Comparison of ENCODE assay signal across 25 mouse cellular contexts in the genomic region with DNA sequence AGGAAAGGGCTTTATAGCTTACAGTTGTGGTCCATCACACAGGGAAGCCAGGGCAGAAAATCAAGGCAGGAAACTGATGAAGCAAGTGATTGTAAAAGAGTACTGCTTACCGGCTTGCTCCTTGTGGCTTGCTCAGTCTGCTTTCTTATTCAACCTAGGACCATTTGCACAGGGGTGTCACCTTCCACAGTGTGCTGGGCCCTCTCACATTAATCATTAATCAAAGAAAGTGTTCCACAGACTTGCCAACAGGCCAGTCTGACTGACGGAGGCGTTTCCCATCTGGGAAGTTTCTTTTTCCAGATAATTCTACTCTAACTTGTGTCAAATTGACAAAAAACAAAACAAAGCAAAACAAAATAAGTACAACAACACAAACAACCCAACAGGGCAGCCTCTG. TPM values are rescaled to one million over a fixed set of nuclear protein-coding genes. Genes with fewer than 3 reads are reported as not detected.
DNase-seq lines count a peak whose midpoint lies in the region; ATAC-seq and TF ChIP-seq lines count a peak whose summit lies in the region.
"Had no signal": no experiment of that assay in that cellular context is flagged by ENCODE, and none has a peak within 500 bp of the region (broad histone marks: within the 10 kb centered on the region; RNA-seq: fewer than 3 reads in every experiment).

No protein-coding gene starts in this region.

- H3K4me2 ChIP-seq in hindbrain, embryonic 16.5 days (ENCODE audit: low read length), result no peak overlapping the region
- H3K4me2 ChIP-seq in hindbrain, embryonic 13.5 days, result no peak overlapping the region
- H3K4me2 ChIP-seq in liver, postnatal 0 days (ENCODE audit: low read depth, low read length), result no peak overlapping the region
- no peak overlapping the region for H3K4me2 ChIP-seq in kidney, embryonic 15.5 days
- H3K4me2 ChIP-seq in stomach, embryonic 15.5 days, result no peak overlapping the region
- H3K4me2 ChIP-seq in midbrain, embryonic 14.5 days (ENCODE audit: low read length), result no peak overlapping the region
- H3K4me2 ChIP-seq: heart, embryonic 13.5 days; hindbrain, embryonic 12.5 days; limb, embryonic 13.5 days; liver, embryonic 15.5 days; midbrain, embryonic 12.5 days had no signal

- no peaks in the 10 kb centered on the region for H3K9me3 ChIP-seq in hindbrain, embryonic 16.5 days (ENCODE audit: control insufficient read depth, low read length)
- H3K9me3 ChIP-seq in hindbrain, embryonic 13.5 days, result no peaks in the 10 kb centered on the region
- no peaks in the 10 kb centered on the region for H3K9me3 ChIP-seq in liver, postnatal 0 days (ENCODE audit: low read length)
- H3K9me3 ChIP-seq in kidney, embryonic 15.5 days (replicated peaks), result no peaks in the 10 kb centered on the region
- H3K9me3 ChIP-seq in stomach, embryonic 15.5 days, result no peaks in the 10 kb centered on the region
- H3K9me3 ChIP-seq in midbrain, embryonic 14.5 days (ENCODE audit: control insufficient read depth, low read length), result no peaks in the 10 kb centered on the region
- H3K9me3 ChIP-seq: embryonic facial prominence, embryonic 10.5 days; heart, embryonic 13.5 days; hindbrain, embryonic 12.5 days; limb, embryonic 13.5 days; liver, embryonic 15.5 days; midbrain, embryonic 12.5 days had no signal

- 62% methylated on average over 3 of the region's 3 CpGs for WGBS in hindbrain, embryonic 16.5 days
- WGBS in hindbrain, embryonic 13.5 days, result 65% methylated on average over 3 of the region's 3 CpGs
- WGBS in liver, adult 2 months, result 15% methylated on average over 3 of the region's 3 CpGs
- 48% methylated on average over 3 of the region's 3 CpGs for WGBS in liver, postnatal 0 days (ENCODE audit: insufficient replicate concordance)
- WGBS in kidney, embryonic 15.5 days, result 25% methylated on average over 3 of the region's 3 CpGs
- WGBS in stomach, embryonic 15.5 days, result 40% methylated on average over 3 of the region's 3 CpGs
- WGBS in midbrain, embryonic 14.5 days, result 92% methylated on average over 3 of the region's 3 CpGs

- H3K4me1 ChIP-seq in hindbrain, embryonic 16.5 days (ENCODE audit: control insufficient read depth, insufficient read depth, low read depth, low read length), result peaks cover 2% of the 10 kb centered on the region
- peaks cover 10% of the 10 kb centered on the region for H3K4me1 ChIP-seq in hindbrain, embryonic 13.5 days (replicated peaks)
- H3K4me1 ChIP-seq in liver, adult 2 months (ENCODE audit: control insufficient read depth, insufficient read depth, low read length), result 0 out of 2 replicates have a peak, but pooled peaks cover 2% of the 10 kb centered on the region
- H3K4me1 ChIP-seq in liver, postnatal 0 days (ENCODE audit: insufficient read depth), result no peaks in the 10 kb centered on the region
- H3K4me1 ChIP-seq in kidney, embryonic 15.5 days, result peaks cover 23% of the 10 kb centered on the region
- H3K4me1 ChIP-seq in stomach, embryonic 15.5 days, result peaks cover 3% of the 10 kb centered on the region; the same call in 1 of the 2 replicates
- peaks cover 4% of the 10 kb centered on the region; the same call in 1 of the 2 replicates for H3K4me1 ChIP-seq in midbrain, embryonic 14.5 days (ENCODE audit: control insufficient read depth, insufficient read depth, low read length)
- H3K4me1 ChIP-seq: heart, embryonic 13.5 days; liver, embryonic 15.5 days; midbrain, embryonic 12.5 days had no signal

- H3K79me2 ChIP-seq in liver, adult 2 months (ENCODE audit: control insufficient read depth, insufficient read depth, low read length), result no peaks in the 10 kb centered on the region

- H3K4me3 ChIP-seq in hindbrain, embryonic 16.5 days (ENCODE audit: low read length), result no peak overlapping the region
- no peak overlapping the region for H3K4me3 ChIP-seq in hindbrain, embryonic 13.5 days
- H3K4me3 ChIP-seq in liver, adult 2 months (ENCODE audit: insufficient read depth, low read depth, low read length), result no peak overlapping the region
- no peak overlapping the region for H3K4me3 ChIP-seq in liver, postnatal 0 days (ENCODE audit: low read depth, low read length)
- H3K4me3 ChIP-seq in kidney, embryonic 15.5 days (replicated peaks), result no peak overlapping the region
- H3K4me3 ChIP-seq in stomach, embryonic 15.5 days (replicated peaks), result no peak overlapping the region
- H3K4me3 ChIP-seq in midbrain, embryonic 14.5 days (replicated peaks; ENCODE audit: low read depth, low read length), result no peak overlapping the region
- H3K4me3 ChIP-seq: embryonic facial prominence, embryonic 10.5 days; heart, embryonic 13.5 days; hindbrain, embryonic 12.5 days; limb, embryonic 13.5 days; liver, embryonic 15.5 days; midbrain, embryonic 12.5 days had no signal

- TF ChIP-seq CTCF in liver, adult 2 months (IDR thresholded peaks at IDR 0.05; ENCODE audit: low read depth, low read length), result no peak
- TF ChIP-seq CTCF in liver, postnatal 0 days (IDR thresholded peaks at IDR 0.05; ENCODE audit: low read depth), result no peak

- no peak for TF ChIP-seq EP300 in liver, postnatal 0 days (IDR thresholded peaks at IDR 0.05; ENCODE audit: low read depth)

- no peaks in the 10 kb centered on the region for H3K36me3 ChIP-seq in hindbrain, embryonic 16.5 days (ENCODE audit: control insufficient read depth, insufficient read depth, low read length)
- no peaks in the 10 kb centered on the region for H3K36me3 ChIP-seq in hindbrain, embryonic 13.5 days
- no peaks in the 10 kb centered on the region for H3K36me3 ChIP-seq in liver, adult 2 months (ENCODE audit: control insufficient read depth, insufficient read depth, low read length)
- H3K36me3 ChIP-seq in liver, postnatal 0 days (replicated peaks; ENCODE audit: insufficient read depth, low read length), result no peaks in the 10 kb centered on the region
- H3K36me3 ChIP-seq in kidney, embryonic 15.5 days, result no peaks in the 10 kb centered on the region
- no peaks in the 10 kb centered on the region for H3K36me3 ChIP-seq in stomach, embryonic 15.5 days
- no peaks in the 10 kb centered on the region for H3K36me3 ChIP-seq in midbrain, embryonic 14.5 days (ENCODE audit: control insufficient read depth, insufficient read depth, low read length)
- H3K36me3 ChIP-seq: embryonic facial prominence, embryonic 10.5 days; heart, embryonic 13.5 days; hindbrain, embryonic 12.5 days; limb, embryonic 13.5 days; liver, embryonic 15.5 days; midbrain, embryonic 12.5 days had no signal

- no peak for ATAC-seq in hindbrain, embryonic 16.5 days
- ATAC-seq in hindbrain, embryonic 13.5 days (ENCODE audit: low FRiP score), result no peak
- ATAC-seq in liver, postnatal 0 days, result no peak
- peak; percentile 82 for ATAC-seq in kidney, embryonic 15.5 days (replicated peaks; ENCODE audit: low FRiP score)
- ATAC-seq in stomach, embryonic 15.5 days (ENCODE audit: insufficient read depth, low FRiP score, low read depth), result 0 out of 2 replicates have a peak, but pooled peaks have one; percentile 58
- no peak for ATAC-seq in midbrain, embryonic 14.5 days (ENCODE audit: low FRiP score, low TSS enrichment)
- ATAC-seq: activated CD4-positive, CD25-positive, alpha-beta regulatory T cell, adult 4 months; forebrain, embryonic 16.5 days had no signal

- peak overlapping the region; percentile 44; the same call in 1 of the 2 replicates for H3K27ac ChIP-seq in hindbrain, embryonic 16.5 days (ENCODE audit: low read depth, low read length)
- H3K27ac ChIP-seq in hindbrain, embryonic 13.5 days, result no peak overlapping the region
- no peak overlapping the region for H3K27ac ChIP-seq in liver, adult 2 months (replicated peaks; ENCODE audit: insufficient read depth, low read depth, low read length)
- no peak overlapping the region for H3K27ac ChIP-seq in liver, postnatal 0 days (ENCODE audit: low read depth)
- 0 out of 2 replicates have a peak overlapping the region, but pooled peaks have one; percentile 33 for H3K27ac ChIP-seq in kidney, embryonic 15.5 days
- no peak overlapping the region; the same call in 1 of the 2 replicates for H3K27ac ChIP-seq in stomach, embryonic 15.5 days
- no peak overlapping the region for H3K27ac ChIP-seq in midbrain, embryonic 14.5 days (replicated peaks; ENCODE audit: low read depth, low read length)
- H3K27ac ChIP-seq: embryonic facial prominence, embryonic 10.5 days; heart, embryonic 13.5 days; hindbrain, embryonic 12.5 days; liver, embryonic 15.5 days; midbrain, embryonic 12.5 days had no signal

- H3K27me3 ChIP-seq in hindbrain, embryonic 16.5 days (replicated peaks; ENCODE audit: control insufficient read depth, insufficient read depth, low read length), result no peaks in the 10 kb centered on the region
- H3K27me3 ChIP-seq in hindbrain, embryonic 13.5 days, result no peaks in the 10 kb centered on the region
- no peaks in the 10 kb centered on the region for H3K27me3 ChIP-seq in liver, adult 2 months (ENCODE audit: control insufficient read depth, insufficient read depth, low read length)
- no peaks in the 10 kb centered on the region for H3K27me3 ChIP-seq in liver, postnatal 0 days (ENCODE audit: insufficient read depth, low read length)
- H3K27me3 ChIP-seq in kidney, embryonic 15.5 days, result no peaks in the 10 kb centered on the region
- no peaks in the 10 kb centered on the region for H3K27me3 ChIP-seq in stomach, embryonic 15.5 days (replicated peaks)
- H3K27me3 ChIP-seq in midbrain, embryonic 14.5 days (ENCODE audit: control insufficient read depth, insufficient read depth, low read length), result no peaks in the 10 kb centered on the region
- H3K27me3 ChIP-seq: heart, embryonic 13.5 days; hindbrain, embryonic 12.5 days; limb, embryonic 13.5 days; liver, embryonic 15.5 days; midbrain, embryonic 12.5 days had no signal

- peak; percentile 37 for DNase-seq in liver, adult 2 months (ENCODE audit: extremely low read depth, low read depth, low spot score)
- DNase-seq in liver, postnatal 0 days, result no peak
- DNase-seq in natural killer cell, adult 2 months (ENCODE audit: low spot score in 2 of 2), result no peak
- no peak for DNase-seq in midbrain, embryonic 14.5 days
- DNase-seq: adrenal gland, adult 8-10 months; cerebellum, adult 11-12 months; gastrocnemius, postnatal 25 days; heart, adult 18-20 months; heart, postnatal 14 days; right cerebral cortex, postnatal 14 days; thymus, postnatal 14 days had no signal

- H3K9ac ChIP-seq in hindbrain, embryonic 16.5 days (ENCODE audit: low read depth, low read length), result no peak overlapping the region
- H3K9ac ChIP-seq in hindbrain, embryonic 13.5 days, result no peak overlapping the region
- no peak overlapping the region for H3K9ac ChIP-seq in liver, adult 2 months (ENCODE audit: low read depth, low read length)
- no peak overlapping the region for H3K9ac ChIP-seq in liver, postnatal 0 days (replicated peaks)
- H3K9ac ChIP-seq in kidney, embryonic 15.5 days, result no peak overlapping the region
- H3K9ac ChIP-seq in stomach, embryonic 15.5 days, result no peak overlapping the region
- no peak overlapping the region for H3K9ac ChIP-seq in midbrain, embryonic 14.5 days (replicated peaks; ENCODE audit: low read length)
- H3K9ac ChIP-seq: heart, embryonic 13.5 days; hindbrain, embryonic 12.5 days; limb, embryonic 13.5 days; liver, embryonic 15.5 days; midbrain, embryonic 12.5 days had no signal

- TF ChIP-seq POLR2A in liver, adult 2 months (IDR thresholded peaks at IDR 0.05; ENCODE audit: extremely low read depth, insufficient read depth, low read length), result no peak

RNA-seq across cellular contexts. Expression of gene Tril, which starts 32.9 kb away (rescaled TPM):
- polyA plus RNA-seq in hindbrain, embryonic 16.5 days (2015; fragmentation: Nextera tagmentation; extraction: Ambion mirVana), result 21.4 and 21.7 TPM in 2 replicates
- polyA plus RNA-seq in hindbrain, embryonic 13.5 days (2015; fragmentation: Nextera tagmentation; extraction: Ambion mirVana), result 13.2 and 13.9 TPM in 2 replicates
- total RNA-seq in liver, adult 2 months (2014; rRNA removed), result 0.18 and 0.27 TPM in 2 replicates
- polyA plus RNA-seq in liver, adult 2 months (2012; rRNA removed), result 0.17 and 0.29 TPM in 2 replicates
- 0.25 and 0.31 TPM in 2 replicates for polyA plus RNA-seq in liver, postnatal 0 days (2015; fragmentation: Nextera tagmentation; extraction: Ambion mirVana)
- polyA plus RNA-seq in kidney, embryonic 15.5 days (2015; fragmentation: Nextera tagmentation; extraction: Ambion mirVana), result 88.9 and 93.8 TPM in 2 replicates
- 22.2 and 23.3 TPM in 2 replicates for polyA plus RNA-seq in stomach, embryonic 15.5 days (2015; fragmentation: Nextera tagmentation; extraction: Ambion mirVana)
- polyA plus RNA-seq in midbrain, embryonic 14.5 days (2014; fragmentation: Nextera tagmentation; extraction: Ambion mirVana), result 8.4 and 12.8 TPM in 2 replicates
- total RNA-seq: megakaryocyte, adult 5-6 weeks; monocyte, adult 5-6 weeks had no signal
- polyA plus RNA-seq: activated CD4-positive, CD25-positive, alpha-beta regulatory T cell, adult 4 months had no signal

Comparison
In these comparisons a context has a peak if more than half of its experiments do, and no peak if none do; other contexts are left out.
1. H3K27ac ChIP-seq: peak in hindbrain, embryonic 16.5 days (single experiment) and kidney, embryonic 15.5 days (single experiment); none in hindbrain, embryonic 13.5 days (single experiment), liver, adult 2 months (single experiment), liver, postnatal 0 days (single experiment), stomach, embryonic 15.5 days (single experiment) and midbrain, embryonic 14.5 days (single experiment).
2. ATAC-seq: peak in kidney, embryonic 15.5 days (single experiment) and stomach, embryonic 15.5 days (single experiment); none in hindbrain, embryonic 16.5 days (single experiment), hindbrain, embryonic 13.5 days (single experiment), liver, postnatal 0 days (single experiment) and midbrain, embryonic 14.5 days (single experiment).